Mouse (Mus musculus) adrenal gland, adult 10 weeks (tissue): ENCODE results near the gene Igdcc4. TPM values are rescaled to one million over a fixed set of nuclear protein-coding genes. Genes with fewer than 3 reads are reported as not detected.

Experiments used
- polyA plus RNA-seq: library from polyadenylated mRNA; stranded (reverse); fragments of 350-450 nt; fragmentation: Illumina TruSeq; extraction: RNeasy Lipid Tissue Mini Kit (QIAGEN cat#74804); gene quantifications from one replicate; pipeline ENCODE4 v1.2.3, GENCODE M21; 2014; ENCODE audit warnings: low read depth, low replicate concordance

Gene Igdcc4
- polyA plus RNA-seq, result 19.7 TPM

GRCm38 (mm10) chr9:65100991-65101685 lies at the start of gene Igdcc4:
TSS of gene Igdcc4 (plus strand) at chr9:65101486.

DNA sequence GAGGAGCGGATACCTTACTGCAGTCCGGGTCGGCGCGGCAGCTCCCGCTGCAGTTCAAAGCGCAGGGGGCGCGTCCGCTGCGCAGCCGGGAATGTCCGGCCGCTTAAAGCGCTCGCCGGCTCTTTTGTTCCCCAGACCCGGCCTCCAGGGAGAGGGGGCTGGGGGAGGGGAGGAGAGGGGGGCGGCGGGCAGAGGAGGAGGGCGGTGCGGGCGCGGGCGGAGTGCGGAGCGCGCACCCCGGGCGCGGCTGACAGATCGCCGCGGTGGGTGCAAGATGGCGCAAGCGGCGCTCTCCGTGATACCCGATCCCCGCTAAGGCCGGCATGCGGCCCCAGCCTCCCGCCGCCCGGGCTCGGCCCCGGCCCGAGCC lies 39.6 kb downstream of the Igdcc4 start, which contains the start of gene Igdcc3:
TSS of gene Igdcc3 (plus strand) at position 254 of the 370 bp plus-strand sequence.

Other genes starting within 250 kb of the Igdcc4 start
- gene Slc24a1, start 149.9 kb upstream of the Igdcc4 start, polyA plus RNA-seq, result not detected
- gene Ints14, start 140.6 kb upstream of the Igdcc4 start, polyA plus RNA-seq, result 23.4 TPM
- 840 TPM for gene Hacd3, start 79.8 kb upstream of the Igdcc4 start, polyA plus RNA-seq
- 216 TPM for gene Dpp8, start 69.1 kb upstream of the Igdcc4 start, polyA plus RNA-seq
- not detected for gene Igdcc3, start 39.7 kb downstream of the Igdcc4 start, polyA plus RNA-seq
- 11.4 TPM for gene Parp16, start 93.9 kb downstream of the Igdcc4 start, polyA plus RNA-seq
- 2.6 TPM for gene Cilp, start 163.7 kb downstream of the Igdcc4 start, polyA plus RNA-seq
- 179 TPM for gene Clpx, start 192.8 kb downstream of the Igdcc4 start, polyA plus RNA-seq
- 10.5 TPM for gene Pdcd7, start 244.6 kb downstream of the Igdcc4 start, polyA plus RNA-seq